Mouse (Mus musculus) kidney, adult 2 months (tissue): ENCODE data around the gene Pknox2. TPM values are rescaled to one million over a fixed set of nuclear protein-coding genes. Genes with fewer than 3 reads are reported as not detected.

Source experiments
- DNase-seq: peaks from one replicate; pipeline ENCODE4 v3.0.0; 2021
- H3K27ac ChIP-seq: fragments of 200-500 bp; 2 replicates; pipeline ENCODE4 v1.5.1; 2012; ENCODE audit warnings: low read depth, low read length, control low read depth, inconsistent platforms; ENCODE audit not compliant: insufficient read depth
- H3K27me3 ChIP-seq: fragments of 200-500 bp; replicated peaks from 2 replicates; pipeline ENCODE4 v1.6.1; 2012; ENCODE audit warnings: mild to moderate bottlenecking, moderate library complexity, low read length, inconsistent platforms; ENCODE audit not compliant: control insufficient read depth, insufficient read depth
- H3K36me3 ChIP-seq: fragments of 200-500 bp; 2 replicates; pipeline ENCODE4 v1.6.1; 2012; ENCODE audit warnings: mild to moderate bottlenecking, moderate library complexity, low read length, inconsistent platforms; ENCODE audit not compliant: control insufficient read depth, insufficient read depth
- H3K4me1 ChIP-seq: fragments of 200-500 bp; 2 replicates; pipeline ENCODE4 v1.6.1; 2011; ENCODE audit warnings: low read length; ENCODE audit not compliant: control insufficient read depth, insufficient read depth
- H3K4me3 ChIP-seq: fragments of 200-500 bp; 2 replicates; pipeline ENCODE4 v1.5.1; 2011; ENCODE audit warnings: mild to moderate bottlenecking, low read depth, low read length, control low read depth; ENCODE audit not compliant: insufficient read depth
- CTCF ChIP-seq: fragments of 200-500 bp; conservative IDR thresholded peaks from 2 replicates; pipeline ENCODE4 v1.5.1; 2011; ENCODE audit warnings: low read depth, mild to moderate bottlenecking, control low read depth, low read length, moderate library complexity, mixed read lengths; ENCODE audit not compliant: insufficient read depth, insufficient read length
- POLR2A ChIP-seq: fragments of 200-500 bp; IDR thresholded peaks from one replicate; pipeline ENCODE4 v1.6.1; 2011; ENCODE audit warnings: low read depth, low read length, control low read depth
- WGBS: fragments of 180-500 bp; shearing (Covaris S2); methylation state at CpG from one replicate; pipeline ENCODE4 v1.1.7; 2018; 5-methylcytosine and 5-hydroxymethylcytosine counted together
- polyA plus RNA-seq: library from polyadenylated mRNA; depleted of rRNA; stranded (reverse); fragments of >200 nt; gene quantifications from 2 replicates; pipeline ENCODE4 v1.2.3, GENCODE M21; 2012; rRNA removed

Pknox2 gene
- polyA plus RNA-seq, 1 experiment, result 7.1 TPM

- no peak for DNase-seq
- WGBS, result 47% methylated on average over 4 of the region's 4 CpGs
- no peak overlapping the region for H3K4me3 ChIP-seq
- H3K27ac ChIP-seq, result no peak overlapping the region
- TF ChIP-seq POLR2A (no peak), CTCF (no peak)
- no peaks in the 10 kb centered on the region for H3K36me3 ChIP-seq
- H3K27me3 ChIP-seq, result no peaks in the 10 kb centered on the region
- no peaks in the 10 kb centered on the region for H3K4me1 ChIP-seq
Observed at GRCm38 (mm10) chr9:36858677-36859076, 288.5 kb downstream of the Pknox2 start.

- no peak overlapping the region for H3K27ac ChIP-seq
- DNase-seq, result no peak
- no peaks in the 10 kb centered on the region for H3K27me3 ChIP-seq
- 54% methylated on average over 8 of the region's 8 CpGs for WGBS
- H3K36me3 ChIP-seq, result no peaks in the 10 kb centered on the region
- H3K4me3 ChIP-seq, result no peak overlapping the region
- no peaks in the 10 kb centered on the region for H3K4me1 ChIP-seq
- TF ChIP-seq POLR2A, result no peak
- no peak for TF ChIP-seq CTCF
Observed at GRCm38 (mm10) chr9:36857476-36858117, 289.6 kb downstream of the Pknox2 start.

- no peaks in the 10 kb centered on the region for H3K36me3 ChIP-seq
- no peaks in the 10 kb centered on the region for H3K4me1 ChIP-seq
- TF ChIP-seq POLR2A, result no peak
- no peak for TF ChIP-seq CTCF
- WGBS, result 57% methylated on average over 2 of the region's 2 CpGs
- no peak for DNase-seq
- no peak overlapping the region for H3K27ac ChIP-seq
- no peaks in the 10 kb centered on the region for H3K27me3 ChIP-seq
- H3K4me3 ChIP-seq, result no peak overlapping the region
Observed at GRCm38 (mm10) chr9:36856351-36856750, 290.9 kb downstream of the Pknox2 start.

GRCm38 (mm10) chr9:36852175-36852574, 295.0 kb downstream of the Pknox2 start:
- WGBS, result 83% methylated on average over 2 of the region's 2 CpGs

GRCm38 (mm10) chr9:36850091-36850490, 297.1 kb downstream of the Pknox2 start:
- TF ChIP-seq POLR2A, result no peak
- no peak for TF ChIP-seq CTCF
- H3K36me3 ChIP-seq, result no peaks in the 10 kb centered on the region
- no peaks in the 10 kb centered on the region for H3K4me1 ChIP-seq

More at GRCm38 (mm10) chr9:36852175-36852574, 295.0 kb downstream of the Pknox2 start:
- Histone ChIP-seq H3K4me3 (no peak overlapping the region), H3K27ac (no peak overlapping the region), H3K4me1 (no peaks in the 10 kb centered on the region), H3K36me3 (no peaks in the 10 kb centered on the region), H3K27me3 (no peaks in the 10 kb centered on the region)
- TF ChIP-seq POLR2A (no peak), CTCF (no peak)
- no peak for DNase-seq

GRCm38 (mm10) chr9:36848661-36849060, 298.5 kb downstream of the Pknox2 start:
- H3K36me3 ChIP-seq, result no peaks in the 10 kb centered on the region
- no peak for TF ChIP-seq CTCF
- no peak for TF ChIP-seq POLR2A
- WGBS, result 58% methylated on average over 2 of the region's 2 CpGs
- no peak for DNase-seq
- no peaks in the 10 kb centered on the region for H3K4me1 ChIP-seq
- H3K4me3 ChIP-seq, result no peak overlapping the region
- no peaks in the 10 kb centered on the region for H3K27me3 ChIP-seq
- no peak overlapping the region for H3K27ac ChIP-seq

More at GRCm38 (mm10) chr9:36850091-36850490, 297.1 kb downstream of the Pknox2 start:
- Histone ChIP-seq H3K27ac (no peak overlapping the region), H3K4me3 (no peak overlapping the region), H3K27me3 (no peaks in the 10 kb centered on the region)
- 72% methylated on average over 1 of the region's 1 CpGs for WGBS
- no peak for DNase-seq

- no peaks in the 10 kb centered on the region for H3K27me3 ChIP-seq
- 58% methylated on average over 4 of the region's 4 CpGs for WGBS
- H3K36me3 ChIP-seq, result no peaks in the 10 kb centered on the region
- no peak overlapping the region for H3K27ac ChIP-seq
- no peaks in the 10 kb centered on the region for H3K4me1 ChIP-seq
- no peak overlapping the region for H3K4me3 ChIP-seq
- TF ChIP-seq POLR2A (no peak), CTCF (no peak)
- DNase-seq, result no peak
Observed at GRCm38 (mm10) chr9:36846346-36846745, 300.9 kb downstream of the Pknox2 start.

Other genes starting within 250 kb of the Pknox2 start
- 3.4 and 4.2 TPM in 2 replicates for gene Tmem218, start 60.8 kb upstream of the Pknox2 start, polyA plus RNA-seq
- 2.5 and 2.6 TPM in 2 replicates for gene Slc37a2, start 108.3 kb upstream of the Pknox2 start, polyA plus RNA-seq
- gene Ccdc15, start 201.0 kb upstream of the Pknox2 start, polyA plus RNA-seq, result 0.64 TPM in 2 replicates
- gene Hepacam, start 219.9 kb upstream of the Pknox2 start, polyA plus RNA-seq, result 0.03 and 0.09 TPM in 2 replicates